Mouse (Mus musculus) myocyte (in vitro differentiated cells): ENCODE results near the gene Synj2. TPM values are rescaled to one million over a fixed set of nuclear protein-coding genes. Genes with fewer than 3 reads are reported as not detected.

Experiments used
- H3K27me3 ChIP-seq: one replicate; pipeline ENCODE4 v1.6.1; 2011; ENCODE audit not compliant: control insufficient read depth, insufficient read depth, insufficient read length
- H3K36me3 ChIP-seq: one replicate; pipeline ENCODE4 v1.6.1; 2011; ENCODE audit not compliant: control insufficient read depth, insufficient read depth
- H3K4me2 ChIP-seq: one replicate; pipeline ENCODE4 v1.6.1; 2011; ENCODE audit warnings: low read depth, control low read depth
- H3K4me3 ChIP-seq: one replicate; pipeline ENCODE4 v1.5.1; 2011; ENCODE audit warnings: mild to moderate bottlenecking, control low read depth, moderate library complexity
- H3K79me2 ChIP-seq: one replicate; pipeline ENCODE4 v1.6.1; 2011; ENCODE audit not compliant: control insufficient read depth, insufficient read depth
- H3ac ChIP-seq: one replicate; pipeline ENCODE4 v1.6.1; 2011; ENCODE audit not compliant: control insufficient read depth, insufficient read length
- CEBPB ChIP-seq: IDR thresholded peaks from 2 replicates; pipeline ENCODE4 v1.6.1; 2011; ENCODE audit warnings: mild to moderate bottlenecking, moderate library complexity; ENCODE audit not compliant: poor library complexity, insufficient read depth, severe bottlenecking
- E2F4 ChIP-seq: IDR thresholded peaks from one replicate; pipeline ENCODE4 v1.6.1; 2011; ENCODE audit warnings: mild to moderate bottlenecking, control low read depth, moderate library complexity; ENCODE audit not compliant: insufficient read depth
- MAX ChIP-seq: IDR thresholded peaks from one replicate; pipeline ENCODE4 v1.6.1; 2011; ENCODE audit warnings: low read depth, mild to moderate bottlenecking, control low read depth
- MYOD1 ChIP-seq, 3 experiments: IDR thresholded peaks; one replicate each; pipeline ENCODE4 v1.6.1; 2011; ENCODE audit warnings: control low read depth in 2 of 3, low read depth in 2 of 3, mild to moderate bottlenecking in 2 of 3, moderate library complexity in 1 of 3; ENCODE audit not compliant: insufficient read length in 2 of 3, control insufficient read depth in 1 of 3
- MYOG ChIP-seq, 3 experiments: IDR thresholded peaks; one replicate each; pipeline ENCODE4 v1.6.1; 2011; ENCODE audit warnings: control low read depth in 2 of 3, low read depth in 2 of 3, mild to moderate bottlenecking in 2 of 3; ENCODE audit not compliant: insufficient read length in 2 of 3, control insufficient read depth in 1 of 3, insufficient read depth in 1 of 3
- POLR2A ChIP-seq: IDR thresholded peaks from one replicate; pipeline ENCODE4 v1.6.1; 2011; ENCODE audit warnings: low read depth, mild to moderate bottlenecking, control low read depth, moderate library complexity; ENCODE audit not compliant: insufficient read length
- POLR2AphosphoS2 ChIP-seq: IDR thresholded peaks from one replicate; pipeline ENCODE4 v1.6.1; 2011; ENCODE audit warnings: low read depth, control low read depth; ENCODE audit not compliant: insufficient read length
- REST ChIP-seq: IDR thresholded peaks from one replicate; pipeline ENCODE4 v1.6.1; 2011; ENCODE audit warnings: mild to moderate bottlenecking, control low read depth, moderate library complexity; ENCODE audit not compliant: insufficient read depth, insufficient read length
- SRF ChIP-seq: IDR thresholded peaks from one replicate; pipeline ENCODE4 v1.6.1; 2011; ENCODE audit warnings: low read depth; ENCODE audit not compliant: control insufficient read depth, insufficient read length
- TCF12 ChIP-seq: IDR thresholded peaks from one replicate; pipeline ENCODE4 v1.6.1; 2011; ENCODE audit warnings: mild to moderate bottlenecking, control low read depth; ENCODE audit not compliant: poor library complexity, insufficient read depth, severe bottlenecking
- TCF3 ChIP-seq: IDR thresholded peaks from one replicate; pipeline ENCODE4 v1.6.1; 2011; ENCODE audit warnings: low read depth, control low read depth; ENCODE audit not compliant: insufficient read length
- USF1 ChIP-seq: IDR thresholded peaks from one replicate; pipeline ENCODE4 v1.6.1; 2011; ENCODE audit warnings: low read depth, mild to moderate bottlenecking, control low read depth, moderate library complexity
- polyA plus RNA-seq: library from polyadenylated mRNA; unstranded; fragments of >200 nt; fragmentation: generic; extraction: Trizol; gene quantifications from one replicate; pipeline ENCODE4 v1.2.1, GENCODE M21; 2012; ENCODE audit warnings: missing spikeins

Gene Synj2
- polyA plus RNA-seq, 1 experiment: 32.1 TPM

DNA sequence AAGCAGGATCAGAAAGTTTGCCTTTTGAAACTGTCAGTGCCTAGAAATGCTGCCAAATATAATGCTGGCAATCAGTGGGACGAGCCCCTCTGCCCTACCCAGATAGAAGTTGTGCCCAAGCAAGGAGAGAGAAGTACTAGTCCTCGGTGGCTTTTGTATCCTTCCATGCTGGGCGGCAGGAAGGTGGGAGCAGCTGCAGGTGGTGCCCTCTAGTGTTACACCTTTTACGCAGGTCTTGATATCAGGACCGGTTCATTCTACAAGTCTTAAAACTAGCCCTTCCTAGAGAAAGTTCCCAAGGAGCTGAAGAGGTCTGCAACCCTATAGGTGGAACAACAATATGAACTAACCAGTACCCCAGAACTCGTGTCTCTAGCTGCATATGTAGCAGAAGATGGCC is 39.8 kb downstream of the Synj2 start:
- Histone ChIP-seq H3K79me2 (peaks cover 42% of the 10 kb centered on the region), H3ac (no peak overlapping the region), H3K4me2 (no peak overlapping the region), H3K36me3 (no peaks in the 10 kb centered on the region), H3K27me3 (no peaks in the 10 kb centered on the region), H3K4me3 (no peak overlapping the region)
- no peak for TF ChIP-seq MAX
- no peak for TF ChIP-seq POLR2AphosphoS2
- TF ChIP-seq MYOG (IDR thresholded peaks at IDR 0.05; ENCODE audit: control insufficient read depth in 1 of 3, insufficient read depth in 1 of 3, insufficient read length in 2 of 3, low read depth in 2 of 3): no peak
- no peak for TF ChIP-seq TCF3
- no peak for TF ChIP-seq USF1
- TF ChIP-seq REST: no peak
- no peak for TF ChIP-seq TCF12
- no peak for TF ChIP-seq POLR2A
- no peak for TF ChIP-seq MYOD1 (IDR thresholded peaks at IDR 0.05; ENCODE audit: control insufficient read depth in 1 of 3, insufficient read length in 2 of 3, low read depth in 2 of 3)
- TF ChIP-seq SRF: no peak
- no peak for TF ChIP-seq E2F4
- no peak for TF ChIP-seq CEBPB

DNA sequence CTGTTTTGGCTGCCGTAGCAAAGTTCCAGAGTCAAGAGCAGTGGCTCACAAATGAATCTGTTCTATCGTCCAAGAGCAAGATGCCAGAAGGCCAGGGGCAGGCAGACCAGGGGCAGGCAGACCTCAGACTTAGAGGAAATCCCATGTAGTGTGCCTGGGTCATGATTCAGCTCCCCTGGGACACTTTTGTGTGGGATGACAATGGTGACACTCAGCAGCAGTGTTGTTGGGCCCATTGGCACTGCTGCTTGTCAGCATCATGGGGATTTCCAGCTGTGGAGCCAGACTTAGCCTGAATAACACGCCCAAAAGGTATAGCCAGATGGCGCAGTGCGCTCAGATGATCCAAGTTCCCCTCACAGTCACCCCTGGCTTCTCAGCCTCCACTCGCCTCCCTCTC is 42.1 kb downstream of the Synj2 start:
- H3K27me3 ChIP-seq: no peaks in the 10 kb centered on the region
- H3K4me2 ChIP-seq: peak overlapping the region; percentile 14
- H3ac ChIP-seq: no peak overlapping the region
- no peaks in the 10 kb centered on the region for H3K36me3 ChIP-seq
- TF ChIP-seq TCF12 (no peak), SRF (no peak), MYOD1 (IDR thresholded peaks at IDR 0.05; ENCODE audit: control insufficient read depth in 1 of 3, insufficient read length in 2 of 3, low read depth in 2 of 3) (no peak), E2F4 (no peak), USF1 (no peak), MYOG (IDR thresholded peaks at IDR 0.05; ENCODE audit: control insufficient read depth in 1 of 3, insufficient read depth in 1 of 3, insufficient read length in 2 of 3, low read depth in 2 of 3) (no peak), CEBPB (no peak), POLR2A (no peak), POLR2AphosphoS2 (no peak), MAX (no peak), TCF3 (no peak), REST (no peak)
- peaks cover 48% of the 10 kb centered on the region for H3K79me2 ChIP-seq
- H3K4me3 ChIP-seq: no peak overlapping the region

- H3K36me3 ChIP-seq: no peaks in the 10 kb centered on the region
- H3K4me2 ChIP-seq: peak overlapping the region; percentile 80
- no peak overlapping the region for H3ac ChIP-seq
- peak overlapping the region; percentile 25 for H3K4me3 ChIP-seq
- peaks cover 56% of the 10 kb centered on the region for H3K79me2 ChIP-seq
- no peaks in the 10 kb centered on the region for H3K27me3 ChIP-seq
- TF ChIP-seq REST: no peak
- TF ChIP-seq POLR2A: no peak
- no peak for TF ChIP-seq TCF12
- TF ChIP-seq TCF3: no peak
- no peak for TF ChIP-seq MAX
- no peak for TF ChIP-seq E2F4
These were observed 42.8 kb downstream of the Synj2 start for GRCm38 (mm10) chr17:5983901-5984300.

GRCm38 (mm10) chr17:5984700-5985231 is 43.7 kb downstream of the Synj2 start:
- Histone ChIP-seq H3K4me3 (peak overlapping the region; percentile 25), H3K4me2 (peak overlapping the region; percentile 80), H3K27me3 (no peaks in the 10 kb centered on the region), H3ac (no peak overlapping the region), H3K79me2 (peaks cover 59% of the 10 kb centered on the region), H3K36me3 (peaks cover 3% of the 10 kb centered on the region)
- TF ChIP-seq USF1 (no peak), E2F4 (no peak), MYOG (IDR thresholded peaks at IDR 0.05; ENCODE audit: control insufficient read depth in 1 of 3, insufficient read depth in 1 of 3, insufficient read length in 2 of 3, low read depth in 2 of 3) (peak in 1 of 3 experiments; percentile 15), CEBPB (no peak), POLR2AphosphoS2 (peak; percentile 72), POLR2A (peak; percentile 72), TCF12 (no peak), MAX (no peak), SRF (no peak), MYOD1 (IDR thresholded peaks at IDR 0.05; ENCODE audit: control insufficient read depth in 1 of 3, insufficient read length in 2 of 3, low read depth in 2 of 3) (peak in 1 of 3 experiments; percentile 51)

DNA sequence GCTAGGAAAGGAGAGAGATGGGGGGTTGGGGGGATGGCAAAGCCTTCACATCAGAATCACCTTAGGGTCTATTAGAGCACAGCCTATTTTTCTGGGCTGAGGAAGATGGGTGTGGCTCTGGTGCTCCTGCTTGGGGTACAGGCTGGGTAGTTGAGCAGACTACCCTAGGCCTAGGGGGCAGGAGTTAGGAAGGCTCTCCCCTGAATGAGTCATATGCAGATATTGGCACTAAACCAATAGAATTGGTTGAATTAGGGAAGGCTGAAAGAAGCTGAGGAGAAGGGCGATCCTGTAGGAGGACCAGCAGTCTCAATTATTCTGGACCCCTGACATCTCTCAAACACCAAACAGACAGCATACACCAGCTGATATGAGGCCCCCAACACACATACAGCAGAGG is 44.2 kb downstream of the Synj2 start:
- no peaks in the 10 kb centered on the region for H3K27me3 ChIP-seq
- peaks cover 58% of the 10 kb centered on the region for H3K79me2 ChIP-seq
- peak overlapping the region; percentile 25 for H3K4me3 ChIP-seq
- H3ac ChIP-seq: no peak overlapping the region
- peaks cover 7% of the 10 kb centered on the region for H3K36me3 ChIP-seq
- H3K4me2 ChIP-seq: peak overlapping the region; percentile 80
- TF ChIP-seq POLR2AphosphoS2 (no peak), POLR2A (no peak), E2F4 (no peak), CEBPB (no peak), MAX (no peak), TCF3 (no peak), USF1 (no peak)
